Mouse (Mus musculus) CH12.LX (cell line): Measurements from ENCODE around the gene Igsf21. TPM values are rescaled to one million over a fixed set of nuclear protein-coding genes. Genes with fewer than 3 reads are reported as not detected.

ENCODE experiments used
- DNase-seq: peaks from one replicate; pipeline ENCODE4 v3.0.0-alpha.2; 2013; ENCODE audit errors: extremely low read depth
- H3K27ac ChIP-seq: 2 replicates; pipeline ENCODE4 v1.5.1; 2012; ENCODE audit warnings: low read depth, mild to moderate bottlenecking, control low read depth, moderate library complexity; ENCODE audit not compliant: insufficient read depth
- H3K27me3 ChIP-seq: replicated peaks from 2 replicates; pipeline ENCODE3; 2012; ENCODE audit warnings: inconsistent platforms
- H3K36me3 ChIP-seq, 2 experiments: replicated peaks in 1 of 2; 2 replicates each; pipeline versions ENCODE3 to v1.6.1; 2012; ENCODE audit warnings: inconsistent platforms in 1 of 2, low read length in 1 of 2, mild to moderate bottlenecking in 1 of 2, mixed read lengths in 1 of 2, moderate library complexity in 1 of 2; ENCODE audit not compliant: control insufficient read depth in 1 of 2, insufficient read depth in 1 of 2
- H3K4me1 ChIP-seq, 2 experiments: 2 replicates each; pipeline ENCODE4 v1.6.1; 2012; ENCODE audit warnings: inconsistent platforms in 1 of 2, moderate library complexity in 1 of 2; ENCODE audit not compliant: insufficient read depth in 2 of 2, control insufficient read depth in 1 of 2
- H3K4me2 ChIP-seq: 2 replicates; pipeline ENCODE4 v1.6.1; 2012; ENCODE audit warnings: low read depth, mild to moderate bottlenecking, control low read depth; ENCODE audit not compliant: poor library complexity, insufficient read depth, severe bottlenecking
- H3K4me3 ChIP-seq, 3 experiments: fragments of 150-350 bp in 1 of 3; sonication (generic) in 1 of 3; replicated peaks in 1 of 3; 2 replicates each; pipeline versions ENCODE3 to v1.5.1; 2011 to 2012; ENCODE audit warnings: low read depth in 2 of 3, low read length in 2 of 3, mild to moderate bottlenecking in 2 of 3, moderate library complexity in 2 of 3, control low read depth in 1 of 3, improper control_type of control experiment in 1 of 3, inconsistent platforms in 1 of 3, mixed read lengths in 1 of 3; ENCODE audit not compliant: poor library complexity in 1 of 3
- H3K79me2 ChIP-seq: replicated peaks from 2 replicates; pipeline ENCODE4 v1.6.1; 2012; ENCODE audit warnings: mild to moderate bottlenecking, moderate library complexity; ENCODE audit not compliant: control insufficient read depth, poor library complexity, insufficient read depth, severe bottlenecking; ENCODE audit errors: extremely low read depth
- H3K9ac ChIP-seq: 2 replicates; pipeline ENCODE4 v1.6.1; 2012; ENCODE audit warnings: low read depth, mild to moderate bottlenecking, control low read depth, moderate library complexity; ENCODE audit not compliant: insufficient read depth
- H3K9me3 ChIP-seq: replicated peaks from 2 replicates; pipeline ENCODE3; 2012; ENCODE audit warnings: low read length, inconsistent platforms, mixed read lengths
- BHLHE40 ChIP-seq: IDR thresholded peaks from 2 replicates; pipeline ENCODE4 v1.6.1; 2011; ENCODE audit warnings: mild to moderate bottlenecking, low read depth, low read length, improper control_type of control experiment
- CHD1 ChIP-seq: IDR thresholded peaks from 2 replicates; pipeline ENCODE4 v1.6.1; 2012; ENCODE audit warnings: low read depth, low read length, improper control_type of control experiment, inconsistent platforms
- CTCF ChIP-seq, 2 experiments: IDR thresholded peaks in 1 of 2; conservative IDR thresholded peaks in 1 of 2; 2 replicates each; pipeline ENCODE4 v1.5.1; 2011 to 2012; ENCODE audit warnings: low read depth in 2 of 2, low read length in 2 of 2, improper control_type of control experiment in 1 of 2, inconsistent platforms in 1 of 2, mild to moderate bottlenecking in 1 of 2, moderate library complexity in 1 of 2
- E2F4 ChIP-seq: IDR thresholded peaks from 2 replicates; pipeline ENCODE4 v1.6.1; 2011; ENCODE audit warnings: low read depth, low read length, improper control_type of control experiment; ENCODE audit not compliant: insufficient replicate concordance
- ETS1 ChIP-seq: conservative IDR thresholded peaks from 2 replicates; pipeline ENCODE4 v1.6.1; 2012; ENCODE audit warnings: low read depth, mild to moderate bottlenecking, inconsistent platforms, low read length, improper control_type of control experiment, moderate library complexity
- HCFC1 ChIP-seq: IDR thresholded peaks from 2 replicates; pipeline ENCODE4 v1.6.1; 2012; ENCODE audit warnings: low read depth, mild to moderate bottlenecking, inconsistent platforms, low read length, improper control_type of control experiment
- IRF4 ChIP-seq: IDR thresholded peaks from 2 replicates; pipeline ENCODE4 v1.6.1; 2014; ENCODE audit warnings: low read depth, mild to moderate bottlenecking, inconsistent platforms, low read length, improper control_type of control experiment
- JUN ChIP-seq: IDR thresholded peaks from 2 replicates; pipeline ENCODE4 v1.6.1; 2011; ENCODE audit warnings: low read depth, mild to moderate bottlenecking, low read length, improper control_type of control experiment, moderate library complexity; ENCODE audit not compliant: insufficient read depth
- JUND ChIP-seq: conservative IDR thresholded peaks from 2 replicates; pipeline ENCODE4 v1.6.1; 2011; ENCODE audit warnings: low read depth, low read length, improper control_type of control experiment
- KAT2A ChIP-seq: IDR thresholded peaks from 2 replicates; pipeline ENCODE4 v1.6.1; 2012; ENCODE audit warnings: low read length, improper control_type of control experiment, inconsistent platforms; ENCODE audit not compliant: insufficient replicate concordance
- MXI1 ChIP-seq: IDR thresholded peaks from 2 replicates; pipeline ENCODE4 v1.6.1; 2011; ENCODE audit warnings: mild to moderate bottlenecking, low read depth, low read length, improper control_type of control experiment
- RCOR1 ChIP-seq: conservative IDR thresholded peaks from 2 replicates; pipeline ENCODE4 v1.6.1; 2012; ENCODE audit warnings: low read depth, mild to moderate bottlenecking, inconsistent platforms, low read length, improper control_type of control experiment
- SIN3A ChIP-seq: IDR thresholded peaks from 2 replicates; pipeline ENCODE4 v1.6.1; 2012; ENCODE audit warnings: low read length, improper control_type of control experiment, inconsistent platforms
- SMC3 ChIP-seq: IDR thresholded peaks from 2 replicates; pipeline ENCODE4 v1.6.1; 2011; ENCODE audit warnings: low read depth, low read length, improper control_type of control experiment
- TCF12 ChIP-seq: IDR thresholded peaks from 2 replicates; pipeline ENCODE4 v1.6.1; 2014; ENCODE audit warnings: low read depth, mild to moderate bottlenecking, inconsistent platforms, low read length, improper control_type of control experiment
- UBTF ChIP-seq: IDR thresholded peaks from 2 replicates; pipeline ENCODE4 v1.6.1; 2012; ENCODE audit warnings: low read depth, mild to moderate bottlenecking, inconsistent platforms, low read length, improper control_type of control experiment, moderate library complexity
- ZC3H11A ChIP-seq: IDR thresholded peaks from 2 replicates; pipeline ENCODE4 v1.6.1; 2012; ENCODE audit warnings: low read depth, mild to moderate bottlenecking, inconsistent platforms, low read length, improper control_type of control experiment
- ZNF384 ChIP-seq: IDR thresholded peaks from 2 replicates; pipeline ENCODE4 v1.6.1; 2012; ENCODE audit warnings: low read depth, low read length, improper control_type of control experiment, inconsistent platforms
- dilution Hi-C: fragments of 300-500 bp; cut with MboI; formaldehyde crosslinking; loops from 2 replicates; pipeline ENCODE4 v1.14.3; 2020; ENCODE audit warnings: low sequenced_read_pairs; ENCODE audit not compliant: extremely low pct_unique_long_range_greater_than_20kb, extremely low pct_ligation_motif_present
- in situ Hi-C: fragments of 300-500 bp; cut with MboI; formaldehyde crosslinking; loops from 3 replicates; pipeline ENCODE4 v1.14.3; 2019; ENCODE audit warnings: low sequenced_read_pairs, low pct_ligation_motif_present, low pct_unique_long_range_greater_than_20kb, mixed read lengths
- polyA plus RNA-seq: library from polyadenylated mRNA; unstranded; fragments of >175 nt; gene quantifications from 2 replicates; pipeline ENCODE4 v1.2.1, GENCODE M21; 2012; ENCODE audit warnings: low read depth; ENCODE audit not compliant: insufficient read length
- total RNA-seq, 2 experiments: library from RNA; depleted of rRNA; stranded (reverse); fragments of 300-350 nt in 1 of 2; fragments of >200 nt in 1 of 2; gene quantifications; 2 replicates each; pipeline ENCODE4 v1.2.3; 2012 to 2014

Igsf21 gene
- total and polyA plus RNA-seq, 3 experiments, result not detected

DNA sequence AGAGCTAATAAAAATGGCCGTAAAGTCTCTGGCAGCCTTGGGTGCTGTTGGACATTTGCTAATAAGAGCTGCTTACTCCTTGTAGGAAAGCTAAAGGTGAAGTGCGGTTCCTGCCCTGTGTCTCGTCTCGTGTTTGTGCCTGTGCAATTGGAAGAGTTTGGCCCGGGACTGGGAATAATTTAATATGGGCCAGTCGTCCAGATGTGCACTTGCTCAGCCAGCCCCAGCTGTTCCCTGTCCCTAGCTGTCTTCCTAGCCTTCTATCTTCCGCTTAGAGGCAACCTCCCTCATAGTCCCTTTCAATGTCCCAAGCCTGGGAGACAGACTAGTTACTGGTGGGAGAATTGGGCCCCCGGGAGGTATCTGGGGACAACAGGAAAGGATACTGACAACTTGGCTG is 169.0 kb downstream of the Igsf21 start:
- no peak for TF ChIP-seq TCF12
- TF ChIP-seq CTCF (conservative IDR thresholded peaks at IDR 0.05 in 1 of 2, IDR thresholded peaks at IDR 0.05 in 1 of 2; ENCODE audit: low read depth in 2 of 2, low read length in 2 of 2), result no peak
- no peak for TF ChIP-seq SMC3
- TF ChIP-seq HCFC1, result no peak
- TF ChIP-seq JUN, result no peak
- no peak for TF ChIP-seq ZNF384
- no peak for TF ChIP-seq UBTF
- TF ChIP-seq JUND, result no peak
- no peak for TF ChIP-seq BHLHE40
- TF ChIP-seq E2F4, result no peak
- TF ChIP-seq, all 38 proteins: peak for 0
- DNase-seq, result no peak
- peaks cover 5% of the 10 kb centered on the region for H3K27me3 ChIP-seq
- dilution Hi-C loops, result no loop called here
- no peaks in the 10 kb centered on the region for H3K79me2 ChIP-seq
- H3K36me3 ChIP-seq, result no peaks in the 10 kb centered on the region
- H3K4me3 ChIP-seq, result no peak overlapping the region
- H3K9me3 ChIP-seq, result peaks cover 44% of the 10 kb centered on the region
- H3K4me1 ChIP-seq, result no peaks in the 10 kb centered on the region
- in situ Hi-C loops, result no loop called here
- no peak overlapping the region for H3K27ac ChIP-seq
- no peak overlapping the region for H3K4me2 ChIP-seq
- no peak overlapping the region for H3K9ac ChIP-seq

DNA sequence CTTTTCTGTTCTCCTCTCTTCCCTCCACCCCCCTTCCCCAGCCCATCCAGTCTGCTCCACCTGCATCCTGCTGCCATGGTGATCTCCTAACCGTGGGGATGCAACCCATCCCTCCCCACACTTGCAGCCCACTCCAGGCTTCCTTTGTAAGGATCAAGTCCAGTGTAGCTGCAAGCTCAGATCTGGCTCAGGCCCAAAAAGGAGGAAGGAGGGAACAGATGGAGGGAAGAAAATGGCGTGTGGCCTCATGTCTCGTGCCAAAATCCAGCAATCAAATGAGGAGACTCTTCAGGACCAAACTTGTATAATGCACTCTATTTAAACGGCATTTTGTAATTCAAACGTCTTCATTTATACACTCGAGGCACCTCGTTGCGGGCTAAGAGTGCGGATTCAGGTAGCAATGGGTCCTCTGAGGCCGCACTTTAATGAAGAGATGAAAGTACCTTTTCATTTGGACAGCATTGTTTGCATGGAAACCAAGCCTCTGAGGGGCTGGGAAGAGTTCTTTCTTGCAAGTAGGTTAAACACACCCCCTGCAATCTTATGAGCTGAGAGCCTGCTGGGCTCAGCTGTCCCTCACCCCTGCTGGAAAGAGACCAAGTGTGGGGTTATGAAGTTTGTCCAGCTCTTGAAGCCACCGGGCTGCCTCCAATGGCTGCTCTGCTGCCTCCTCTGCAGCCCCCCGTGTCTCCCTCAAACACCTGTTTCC is 169.6 kb downstream of the Igsf21 start:
- Histone ChIP-seq H3K36me3 (no peaks in the 10 kb centered on the region), H3K9ac (no peak overlapping the region), H3K27ac (no peak overlapping the region), H3K27me3 (peaks cover 3% of the 10 kb centered on the region), H3K4me1 (no peaks in the 10 kb centered on the region), H3K9me3 (peaks cover 44% of the 10 kb centered on the region), H3K4me3 (no peak overlapping the region), H3K4me2 (no peak overlapping the region), H3K79me2 (no peaks in the 10 kb centered on the region)
- in situ Hi-C loops, result no loop called here
- no peak for DNase-seq
- dilution Hi-C loops, result no loop called here
- TF ChIP-seq HCFC1, result no peak
- no peak for TF ChIP-seq SMC3
- TF ChIP-seq JUN, result no peak
- TF ChIP-seq SIN3A, result no peak
- TF ChIP-seq IRF4, result no peak
- no peak for TF ChIP-seq KAT2A
- no peak for TF ChIP-seq MXI1
- no peak for TF ChIP-seq ZC3H11A
- TF ChIP-seq CHD1, result no peak
- TF ChIP-seq RCOR1, result no peak
- TF ChIP-seq ETS1, result no peak
